Mouse (Mus musculus): Measurements from ENCODE around the gene AI837181. TPM values are rescaled to one million over a fixed set of nuclear protein-coding genes. Genes with fewer than 3 reads are reported as not detected.
A peak's percentile ranks its signal among the peaks of the same experiment; 100 is the strongest.

AI837181 gene
- polyA plus RNA-seq, 1 experiment from 2014 or later: 60.3 TPM

DNA sequence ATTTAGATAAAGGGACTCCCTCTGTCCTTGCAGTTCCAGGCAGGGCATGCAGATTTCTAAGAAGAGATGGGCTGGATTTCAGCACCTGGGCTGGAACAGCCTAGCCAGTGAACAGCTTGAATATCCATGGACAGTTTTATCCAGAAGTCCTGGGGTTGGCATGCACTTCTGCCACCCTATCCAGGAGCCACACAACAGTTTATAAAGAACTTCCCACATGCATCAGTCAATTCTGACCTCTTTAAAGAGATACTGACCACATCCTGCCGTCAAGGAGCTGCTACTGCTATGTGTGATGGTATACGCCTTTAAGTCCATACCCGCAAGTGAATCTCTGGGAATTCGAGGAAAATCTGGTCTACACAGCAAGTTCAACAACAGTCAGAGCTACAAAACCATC lies 4.3 kb downstream of the AI837181 start:
- H3K36me3 ChIP-seq: peaks cover 14% of the 10 kb centered on the region
- peaks cover 25% of the 10 kb centered on the region for H3K4me1 ChIP-seq
- no peak overlapping the region for H3K4me2 ChIP-seq (replicated peaks)
- ATAC-seq (ENCODE audit: low FRiP score, low read depth): no peak
- no peak overlapping the region for H3K27ac ChIP-seq (replicated peaks)
- H3K9ac ChIP-seq (replicated peaks): no peak overlapping the region
- H3K27me3 ChIP-seq: 0 out of 2 replicates have a peak, but pooled peaks cover 3% of the 10 kb centered on the region
- no peaks in the 10 kb centered on the region for H3K9me3 ChIP-seq
- no peak overlapping the region for H3K4me3 ChIP-seq
- WGBS: 88% methylated on average over 4 of the region's 4 CpGs

DNA sequence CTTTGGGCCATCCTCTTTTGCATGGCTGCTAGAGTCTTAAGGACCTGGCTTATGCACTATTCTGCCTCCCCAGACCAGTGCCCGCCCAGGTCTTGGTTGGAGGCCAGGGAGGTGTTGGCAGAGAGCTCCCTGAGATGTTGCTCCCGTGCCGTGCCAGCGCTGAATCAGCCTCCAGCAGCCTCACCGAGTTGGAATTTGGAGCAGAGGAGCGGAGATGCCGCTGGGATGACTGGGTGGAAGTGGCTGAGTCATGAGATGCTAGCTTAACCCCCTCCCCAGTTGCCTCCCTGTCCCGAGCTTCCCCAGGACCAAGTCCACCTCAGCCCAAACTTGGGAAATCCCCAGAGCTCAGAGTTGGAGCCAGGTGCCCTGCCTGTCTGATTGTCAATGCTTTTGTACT lies 4.9 kb downstream of the AI837181 start:
- no peaks in the 10 kb centered on the region for H3K9me3 ChIP-seq
- no peak for ATAC-seq (ENCODE audit: low FRiP score, low read depth)
- WGBS: 78% methylated on average over 8 of the region's 8 CpGs

DNA sequence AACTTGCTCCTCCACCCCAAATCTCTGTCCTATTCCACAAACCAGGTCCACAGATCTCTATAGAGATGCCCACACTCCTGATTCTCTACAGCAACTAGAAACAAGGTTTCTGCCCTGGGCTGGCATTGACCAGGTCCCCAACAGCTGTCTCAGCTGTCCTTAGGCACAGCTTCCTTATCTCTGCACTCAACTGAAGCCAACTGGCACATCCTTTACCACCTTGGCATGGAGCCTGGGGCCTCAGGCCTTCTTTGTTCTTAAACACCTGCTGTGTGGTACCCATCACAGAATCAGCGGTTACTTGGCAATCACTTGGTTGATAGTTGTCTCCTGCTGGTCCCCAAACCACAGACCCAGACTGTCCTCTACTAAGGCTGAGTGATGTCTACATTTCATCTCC lies 5.5 kb downstream of the AI837181 start:
- no peak overlapping the region for H3K4me3 ChIP-seq
- H3K9ac ChIP-seq (replicated peaks): no peak overlapping the region
- peaks cover 25% of the 10 kb centered on the region for H3K4me1 ChIP-seq
- no peak overlapping the region for H3K4me2 ChIP-seq (replicated peaks)
- no peak for ATAC-seq (ENCODE audit: low FRiP score, low read depth)
- H3K36me3 ChIP-seq: peaks cover 14% of the 10 kb centered on the region
- H3K27ac ChIP-seq (replicated peaks): no peak overlapping the region
- peaks cover 5% of the 10 kb centered on the region; the same call in 1 of the 2 replicates for H3K27me3 ChIP-seq
- no peaks in the 10 kb centered on the region for H3K9me3 ChIP-seq
- 97% methylated on average over 1 of the region's 1 CpGs for whole genome bisulfite sequencing

More for the DNA sequence above, 4.9 kb downstream of the AI837181 start:
- Histone ChIP-seq H3K27me3 (peaks cover 5% of the 10 kb centered on the region; the same call in 1 of the 2 replicates), H3K4me2 (replicated peaks) (no peak overlapping the region), H3K9ac (replicated peaks) (no peak overlapping the region), H3K27ac (replicated peaks) (no peak overlapping the region), H3K4me3 (no peak overlapping the region), H3K4me1 (peaks cover 25% of the 10 kb centered on the region), H3K36me3 (peaks cover 14% of the 10 kb centered on the region)

- H3K4me3 ChIP-seq: no peak overlapping the region
- 70% methylated on average over 4 of the region's 4 CpGs for WGBS
- peaks cover 4% of the 10 kb centered on the region for H3K36me3 ChIP-seq
- H3K27ac ChIP-seq (replicated peaks): no peak overlapping the region
- H3K4me1 ChIP-seq: peaks cover 10% of the 10 kb centered on the region
- H3K27me3 ChIP-seq: peaks cover 5% of the 10 kb centered on the region; the same call in 1 of the 2 replicates
- no peak overlapping the region for H3K4me2 ChIP-seq (replicated peaks)
- H3K9me3 ChIP-seq: no peaks in the 10 kb centered on the region
- no peak overlapping the region for H3K9ac ChIP-seq (replicated peaks)
- no peak for ATAC-seq (ENCODE audit: low FRiP score, low read depth)
Measured at GRCm38 (mm10) chr19:5431911-5432464, 7.0 kb downstream of the AI837181 start.

- peaks cover 8% of the 10 kb centered on the region; the same call in 1 of the 2 replicates for H3K27me3 ChIP-seq
- no peak overlapping the region for H3K27ac ChIP-seq (replicated peaks)
- peak overlapping the region; percentile 49 for H3K4me2 ChIP-seq (replicated peaks)
- peak overlapping the region; percentile 31; the same call in 1 of the 2 replicates for H3K9ac ChIP-seq (replicated peaks)
- no peak for ATAC-seq (ENCODE audit: low FRiP score, low read depth)
- peaks cover 8% of the 10 kb centered on the region for H3K4me1 ChIP-seq
- WGBS: 17% methylated on average over 16 of the region's 16 CpGs
- H3K4me3 ChIP-seq: peak overlapping the region; percentile 23
- no peaks in the 10 kb centered on the region for H3K36me3 ChIP-seq
- H3K9me3 ChIP-seq: no peaks in the 10 kb centered on the region
Measured at GRCm38 (mm10) chr19:5432992-5433852, 8.3 kb downstream of the AI837181 start.

- Histone ChIP-seq H3K4me1 (peaks cover 8% of the 10 kb centered on the region), H3K27ac (replicated peaks) (no peak overlapping the region), H3K4me2 (replicated peaks) (peak overlapping the region; percentile 49), H3K36me3 (no peaks in the 10 kb centered on the region), H3K9ac (replicated peaks) (no peak overlapping the region), H3K27me3 (peaks cover 8% of the 10 kb centered on the region; the same call in 1 of the 2 replicates), H3K9me3 (no peaks in the 10 kb centered on the region), H3K4me3 (no peak overlapping the region)
- 72% methylated on average over 7 of the region's 7 CpGs for WGBS
- ATAC-seq (ENCODE audit: low FRiP score, low read depth): no peak
Measured at GRCm38 (mm10) chr19:5433951-5434350, 9.0 kb downstream of the AI837181 start.

DNA sequence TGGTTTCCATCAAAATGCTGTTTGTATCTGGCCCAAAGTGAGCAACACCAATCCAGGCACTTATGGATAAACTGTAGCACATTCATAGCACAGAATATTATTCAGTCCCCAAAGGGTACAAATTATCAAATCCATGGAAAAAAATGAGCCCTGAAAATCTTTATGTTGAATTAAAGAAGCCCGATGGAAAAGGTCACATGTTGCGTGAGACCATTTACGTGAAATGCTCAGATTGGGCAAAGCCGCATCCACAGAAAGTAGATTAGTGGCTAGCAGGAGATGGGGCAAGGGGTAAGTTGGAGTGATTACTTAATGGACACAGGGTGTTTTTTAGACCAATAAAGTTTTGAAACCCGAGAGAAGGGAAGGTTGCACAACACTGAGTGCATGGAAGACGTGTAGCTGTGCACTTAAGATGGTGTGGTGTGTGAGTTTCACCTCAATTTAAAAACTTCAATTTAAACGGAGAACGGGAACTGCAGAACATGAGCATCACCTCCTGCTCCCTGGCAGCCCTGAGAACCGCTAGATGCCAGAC lies 19.5 kb downstream of the AI837181 start:
- Histone ChIP-seq H3K9me3 (no peaks in the 10 kb centered on the region), H3K4me2 (replicated peaks) (no peak overlapping the region), H3K36me3 (no peaks in the 10 kb centered on the region), H3K27me3 (peaks cover 59% of the 10 kb centered on the region), H3K4me1 (peaks cover 15% of the 10 kb centered on the region), H3K27ac (replicated peaks) (no peak overlapping the region), H3K4me3 (no peak overlapping the region), H3K9ac (replicated peaks) (no peak overlapping the region)
- 74% methylated on average over 9 of the region's 9 CpGs for WGBS
- ATAC-seq (ENCODE audit: low FRiP score, low read depth): no peak

DNA sequence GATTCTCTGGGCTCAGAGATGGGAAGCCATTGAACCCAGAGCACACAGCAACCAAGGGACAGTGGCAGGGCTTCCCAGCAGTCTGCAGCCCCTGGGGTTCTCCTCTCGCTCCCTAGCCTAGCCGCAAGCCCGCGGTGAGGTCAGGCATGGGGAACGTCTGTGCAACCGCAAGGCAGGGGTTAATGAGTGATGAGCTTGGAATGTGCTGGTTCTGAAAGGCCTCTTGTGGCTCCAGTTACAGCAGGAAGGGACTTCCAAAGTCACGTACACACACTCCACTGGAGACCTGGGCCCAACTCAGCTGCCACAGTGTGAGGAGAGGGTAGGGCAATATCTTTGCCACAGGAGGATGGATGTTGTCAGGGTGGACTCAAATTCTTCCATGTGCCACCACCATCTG lies 20.0 kb downstream of the AI837181 start:
- Histone ChIP-seq H3K9ac (replicated peaks) (no peak overlapping the region), H3K27me3 (peaks cover 64% of the 10 kb centered on the region), H3K36me3 (no peaks in the 10 kb centered on the region), H3K27ac (replicated peaks) (no peak overlapping the region), H3K4me1 (peaks cover 15% of the 10 kb centered on the region), H3K4me2 (replicated peaks) (no peak overlapping the region), H3K9me3 (no peaks in the 10 kb centered on the region), H3K4me3 (no peak overlapping the region)
- WGBS: 40% methylated on average over 7 of the region's 7 CpGs
- no peak for ATAC-seq (ENCODE audit: low FRiP score, low read depth)

GRCm38 (mm10) chr19:5445747-5446146 lies 20.8 kb downstream of the AI837181 start:
- H3K4me2 ChIP-seq (replicated peaks): no peak overlapping the region
- H3K9me3 ChIP-seq: no peaks in the 10 kb centered on the region
- no peak overlapping the region for H3K9ac ChIP-seq (replicated peaks)
- no peak overlapping the region for H3K4me3 ChIP-seq
- H3K27ac ChIP-seq (replicated peaks): no peak overlapping the region
- peaks cover 15% of the 10 kb centered on the region for H3K4me1 ChIP-seq
- 90% methylated on average over 5 of the region's 5 CpGs for WGBS
- ATAC-seq (ENCODE audit: low FRiP score, low read depth): no peak
- H3K27me3 ChIP-seq: peaks cover 72% of the 10 kb centered on the region
- H3K36me3 ChIP-seq: no peaks in the 10 kb centered on the region

- peak; percentile 49; the same call in 1 of the 2 replicates for ATAC-seq (ENCODE audit: low FRiP score, low read depth)
Measured at GRCm38 (mm10) chr19:5447515-5448353, 22.8 kb downstream of the AI837181 start, which contains the start of gene Fosl1. Gene Fosl1, plus strand, starts transcription at chr19:5447547.

GRCm38 (mm10) chr19:5448354-5449150 lies 23.6 kb downstream of the AI837181 start:
- no peak for ATAC-seq (ENCODE audit: low FRiP score, low read depth)
- H3K27me3 ChIP-seq: peaks cover 84% of the 10 kb centered on the region
- H3K4me3 ChIP-seq: peak overlapping the region; percentile 49
- 0 out of 2 replicates have a peak, but pooled peaks cover under 1% of the 10 kb centered on the region for H3K36me3 ChIP-seq
- peak overlapping the region; percentile 59; the same call in 1 of the 2 replicates for H3K9ac ChIP-seq (replicated peaks)
- no peaks in the 10 kb centered on the region for H3K9me3 ChIP-seq
- no peak overlapping the region for H3K27ac ChIP-seq (replicated peaks)
- 11% methylated on average over 36 of the region's 36 CpGs for WGBS
- H3K4me1 ChIP-seq: peaks cover 15% of the 10 kb centered on the region
- peak overlapping the region; percentile 97 for H3K4me2 ChIP-seq (replicated peaks)

More at GRCm38 (mm10) chr19:5447515-5448353, 22.8 kb downstream of the AI837181 start, which contains the start of gene Fosl1:
- Histone ChIP-seq H3K4me2 (replicated peaks) (peak within 1 kb of the TSS; percentile 97), H3K27ac (replicated peaks) (no peak within 1 kb of the TSS), H3K9ac (replicated peaks) (peak within 1 kb of the TSS; percentile 59), H3K27me3 (peaks cover 84% of the 10 kb centered on the region), H3K4me3 (peak within 1 kb of the TSS; percentile 49), H3K4me1 (peaks cover 15% of the 10 kb centered on the region), H3K36me3 (no peaks in the 10 kb centered on the region), H3K9me3 (no peaks in the 10 kb centered on the region)
- 1% methylated on average over 70 of the region's 70 CpGs for WGBS

Measured in midbrain, embryonic 12.5 days (tissue).